Mouse (Mus musculus) liver, adult 2 months (tissue): Measurements from ENCODE around the gene Sh2b1.

Source experiments
- CTCF ChIP-seq: fragments of 200-500 bp; IDR thresholded peaks from 2 replicates; pipeline ENCODE4 v1.5.1; 2011; ENCODE audit warnings: low read depth, low read length, control low read depth
- POLR2A ChIP-seq: fragments of 200-500 bp; IDR thresholded peaks from 2 replicates; pipeline ENCODE4 v1.6.1; 2011; ENCODE audit warnings: low read length, control low read depth; ENCODE audit not compliant: insufficient read depth; ENCODE audit errors: extremely low read depth

DNA sequence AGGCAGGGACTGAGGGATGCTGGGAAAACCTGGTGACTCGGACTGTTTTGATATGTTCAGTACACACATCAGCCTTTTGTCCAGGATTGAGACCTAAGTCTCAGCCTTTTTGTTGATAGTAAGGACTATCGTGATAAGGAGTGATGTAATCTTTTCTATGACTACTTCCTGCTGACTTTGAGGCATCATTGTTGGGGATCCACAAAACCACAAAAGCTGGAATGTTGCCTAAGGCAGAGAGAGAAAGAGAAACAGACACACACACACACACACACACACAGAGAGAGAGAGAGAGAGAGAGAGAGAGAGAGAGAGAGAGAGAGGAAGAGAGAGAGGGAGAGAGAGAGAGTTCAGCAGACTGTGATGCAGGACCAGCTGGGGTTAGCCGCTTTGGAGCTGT is 56.7 kb downstream of the Sh2b1 start:
- TF ChIP-seq CTCF, result no peak
- no peak for TF ChIP-seq POLR2A
